Mouse (Mus musculus) hindbrain, embryonic 14.5 days (tissue): ENCODE results near the gene Cox19. TPM values are rescaled to one million over a fixed set of nuclear protein-coding genes. Genes with fewer than 3 reads are reported as not detected.
A peak's percentile ranks its signal among the peaks of the same experiment; 100 is the strongest.
"Not testable (repeated sequence)": the region's sequence is repeated elsewhere in the genome, so short reads cannot be mapped to it uniquely, and the experiment has no call there.

ENCODE experiments used
- ATAC-seq: fragments of 200-750 bp; cut with Nextera tagmentation; 2 replicates; pipeline ENCODE4 v1.8.0; 2017; ENCODE audit warnings: moderate number of reproducible peaks, mild to moderate bottlenecking, moderate TSS enrichment, moderate library complexity; ENCODE audit not compliant: low FRiP score
- DNase-seq: peaks from one replicate; pipeline ENCODE4 v3.0.0-alpha.2; 2015; ENCODE audit warnings: low spot score
- H3K27ac ChIP-seq: fragments of 300-500 bp; sonication (generic); 2 replicates; pipeline ENCODE4 v1.5.1; 2014; ENCODE audit warnings: mild to moderate bottlenecking, moderate library complexity
- H3K27me3 ChIP-seq: fragments of 300-500 bp; sonication (generic); 2 replicates; pipeline ENCODE4 v1.6.1; 2014; ENCODE audit warnings: mild to moderate bottlenecking, low read length, mixed read lengths; ENCODE audit not compliant: control insufficient read depth, insufficient read depth
- H3K36me3 ChIP-seq: fragments of 300-500 bp; sonication (generic); replicated peaks from 2 replicates; pipeline ENCODE4 v1.6.1; 2014; ENCODE audit not compliant: control insufficient read depth, insufficient read depth
- H3K4me1 ChIP-seq: fragments of 300-500 bp; sonication (generic); replicated peaks from 2 replicates; pipeline ENCODE4 v1.6.1; 2014; ENCODE audit warnings: antibody characterized with exemption, low read length, mixed read lengths; ENCODE audit not compliant: control insufficient read depth, insufficient read depth
- H3K4me2 ChIP-seq: fragments of 300-500 bp; sonication (generic); replicated peaks from 2 replicates; pipeline ENCODE4 v1.6.1; 2014; ENCODE audit warnings: mild to moderate bottlenecking, moderate library complexity
- H3K4me3 ChIP-seq: fragments of 300-500 bp; sonication (generic); replicated peaks from 2 replicates; pipeline ENCODE4 v1.5.1; 2014; ENCODE audit warnings: mild to moderate bottlenecking, low read length
- H3K9ac ChIP-seq: fragments of 300-500 bp; sonication (generic); 2 replicates; pipeline ENCODE4 v1.6.1; 2014
- H3K9me3 ChIP-seq: fragments of 300-500 bp; sonication (generic); 2 replicates; pipeline ENCODE4 v1.6.1; 2016; ENCODE audit warnings: low read length; ENCODE audit not compliant: control insufficient read depth
- WGBS: fragments of 180-500 bp; shearing (Covaris S2); extraction: QIAGEN DNeasy Blood & Tissue Kit; methylation state at CpG from one replicate; pipeline ENCODE4 v1.1.7; 2014; 5-methylcytosine and 5-hydroxymethylcytosine counted together
- polyA plus RNA-seq: library from polyadenylated mRNA; unstranded; fragments of >200 nt; fragmentation: Nextera tagmentation; extraction: Ambion mirVana; gene quantifications from 2 replicates; pipeline ENCODE4 v1.2.1, GENCODE M21; 2014

Cox19 gene
- polyA plus RNA-seq, 1 experiment from 2014 or later, result 110 TPM

GRCm38 (mm10) chr5:139337826-139338370 lies 13.3 kb downstream of the Cox19 start:
- WGBS, result 80% methylated on average over 13 of the region's 13 CpGs
- no peaks in the 10 kb centered on the region for H3K27me3 ChIP-seq
- ATAC-seq (no peak), DNase-seq (no peak)
- H3K9me3 ChIP-seq, result no peaks in the 10 kb centered on the region
- H3K36me3 ChIP-seq, result peaks cover 83% of the 10 kb centered on the region
- H3K4me3 ChIP-seq, result no peak overlapping the region
- H3K4me2 ChIP-seq, result no peak overlapping the region
- no peak overlapping the region for H3K27ac ChIP-seq
- H3K4me1 ChIP-seq, result no peaks in the 10 kb centered on the region
- H3K9ac ChIP-seq, result no peak overlapping the region

- Histone ChIP-seq H3K4me2 (no peak overlapping the region), H3K27me3 (no peaks in the 10 kb centered on the region), H3K9me3 (no peaks in the 10 kb centered on the region), H3K36me3 (peaks cover 62% of the 10 kb centered on the region), H3K4me3 (no peak overlapping the region), H3K4me1 (no peaks in the 10 kb centered on the region), H3K27ac (no peak overlapping the region), H3K9ac (no peak overlapping the region)
- ATAC-seq (no peak), DNase-seq (no peak)
- WGBS, result 90% methylated on average over 4 of the region's 4 CpGs
Observed at GRCm38 (mm10) chr5:139335634-139336033, 15.6 kb downstream of the Cox19 start.

GRCm38 (mm10) chr5:139334394-139334793 lies 16.8 kb downstream of the Cox19 start:
- H3K4me2 ChIP-seq, H3K27ac ChIP-seq, H3K27me3 ChIP-seq, H3K9me3 ChIP-seq, H3K9ac ChIP-seq, H3K4me1 ChIP-seq, DNase-seq, ATAC-seq, H3K4me3 ChIP-seq: not testable (repeated sequence)
- H3K36me3 ChIP-seq, result peaks cover 50% of the 10 kb centered on the region
- 86% methylated on average over 10 of the region's 10 CpGs for WGBS

- H3K36me3 ChIP-seq, result peaks cover 40% of the 10 kb centered on the region
- ATAC-seq (no peak), DNase-seq (no peak)
- 74% methylated on average over 16 of the region's 16 CpGs for WGBS
- H3K9ac ChIP-seq, result no peak overlapping the region
- H3K4me3 ChIP-seq, result no peak overlapping the region
- H3K4me1 ChIP-seq, result no peaks in the 10 kb centered on the region
- no peak overlapping the region for H3K4me2 ChIP-seq
- peaks cover 6% of the 10 kb centered on the region; the same call in 1 of the 2 replicates for H3K27me3 ChIP-seq
- no peaks in the 10 kb centered on the region for H3K9me3 ChIP-seq
- H3K27ac ChIP-seq, result no peak overlapping the region
Observed at GRCm38 (mm10) chr5:139333301-139334013, 17.8 kb downstream of the Cox19 start.

- peaks cover 6% of the 10 kb centered on the region; the same call in 1 of the 2 replicates for H3K27me3 ChIP-seq
- no peak overlapping the region for H3K4me2 ChIP-seq
- 91% methylated on average over 8 of the region's 8 CpGs for WGBS
- H3K9me3 ChIP-seq, result no peaks in the 10 kb centered on the region
- no peaks in the 10 kb centered on the region for H3K4me1 ChIP-seq
- H3K27ac ChIP-seq, result no peak overlapping the region
- peaks cover 33% of the 10 kb centered on the region for H3K36me3 ChIP-seq
- no peak overlapping the region for H3K9ac ChIP-seq
- no peak for DNase-seq
- ATAC-seq, result no peak
- H3K4me3 ChIP-seq, result no peak overlapping the region
Observed at GRCm38 (mm10) chr5:139332590-139333272, 18.5 kb downstream of the Cox19 start.

- H3K4me2 ChIP-seq, result no peak overlapping the region
- 19% methylated on average over 8 of the region's 8 CpGs for WGBS
- no peak for ATAC-seq
Observed at GRCm38 (mm10) chr5:139331742-139332141, 19.5 kb downstream of the Cox19 start.

GRCm38 (mm10) chr5:139330766-139331165 lies 20.5 kb downstream of the Cox19 start:
- Histone ChIP-seq H3K9ac (no peak overlapping the region), H3K4me3 (no peak overlapping the region)

More at GRCm38 (mm10) chr5:139331742-139332141, 19.5 kb downstream of the Cox19 start:
- Histone ChIP-seq H3K4me3 (no peak overlapping the region), H3K27ac (no peak overlapping the region), H3K4me1 (no peaks in the 10 kb centered on the region), H3K9me3 (no peaks in the 10 kb centered on the region), H3K36me3 (peaks cover 24% of the 10 kb centered on the region), H3K27me3 (peaks cover 12% of the 10 kb centered on the region), H3K9ac (no peak overlapping the region)
- DNase-seq, result peak; percentile 87

GRCm38 (mm10) chr5:139327634-139328020 lies 23.6 kb downstream of the Cox19 start:
- no peaks in the 10 kb centered on the region for H3K36me3 ChIP-seq
- H3K4me1 ChIP-seq, result peaks cover 19% of the 10 kb centered on the region
- H3K4me2 ChIP-seq, result no peak overlapping the region
- DNase-seq, result no peak
- no peak overlapping the region for H3K9ac ChIP-seq
- H3K27me3 ChIP-seq, result peaks cover 40% of the 10 kb centered on the region
- ATAC-seq, result no peak
- H3K27ac ChIP-seq, result no peak overlapping the region
- H3K4me3 ChIP-seq, result no peak overlapping the region
- H3K9me3 ChIP-seq, result no peaks in the 10 kb centered on the region
- WGBS, result 65% methylated on average over 7 of the region's 7 CpGs

More at GRCm38 (mm10) chr5:139330766-139331165, 20.5 kb downstream of the Cox19 start:
- DNase-seq (no peak), ATAC-seq (no peak)
- Histone ChIP-seq H3K9me3 (no peaks in the 10 kb centered on the region), H3K27ac (no peak overlapping the region), H3K36me3 (peaks cover 14% of the 10 kb centered on the region; the same call in 1 of the 2 replicates), H3K27me3 (peaks cover 20% of the 10 kb centered on the region), H3K4me2 (no peak overlapping the region), H3K4me1 (peaks cover under 1% of the 10 kb centered on the region; the same call in 1 of the 2 replicates)
- 68% methylated on average over 7 of the region's 7 CpGs for WGBS

- H3K9ac ChIP-seq, result no peak overlapping the region
- ATAC-seq, result no peak
- 79% methylated on average over 7 of the region's 7 CpGs for WGBS
Observed at GRCm38 (mm10) chr5:139326986-139327633, 24.1 kb downstream of the Cox19 start.

More at GRCm38 (mm10) chr5:139326986-139327633, 24.1 kb downstream of the Cox19 start:
- Histone ChIP-seq H3K9me3 (no peaks in the 10 kb centered on the region), H3K36me3 (no peaks in the 10 kb centered on the region), H3K27me3 (peaks cover 40% of the 10 kb centered on the region), H3K4me1 (peaks cover 19% of the 10 kb centered on the region), H3K27ac (no peak overlapping the region), H3K4me2 (no peak overlapping the region), H3K4me3 (no peak overlapping the region)
- no peak for DNase-seq
